Mouse (Mus musculus) bone marrow macrophage, adult 2 months (primary cell): Measurements from ENCODE around the gene Rbp4.

Source experiments
- CTCF ChIP-seq: IDR thresholded peaks from 2 replicates; pipeline ENCODE4 v1.5.1; 2012; ENCODE audit warnings: low read depth, mild to moderate bottlenecking, low read length, moderate library complexity
- POLR2A ChIP-seq: IDR thresholded peaks from 2 replicates; pipeline ENCODE4 v1.6.1; 2012; ENCODE audit warnings: mild to moderate bottlenecking, low read depth, low read length, borderline replicate concordance

- no peak for TF ChIP-seq POLR2A
- TF ChIP-seq CTCF = no peak
Observed at GRCm38 (mm10) chr19:38073226-38073625, 51.9 kb downstream of the Rbp4 start.
